Mouse (Mus musculus) left cerebral cortex, adult 2 months (tissue): ENCODE measurements at regions not wholly inside any gene's neighbourhood (a gene's known extent, or its start where the extent isn't known, plus 50 kb on each side); places are given as distances from the start of the nearest gene placed in this dataset.

ENCODE experiments used
- DNase-seq, 2 experiments: peaks; one replicate each; pipeline ENCODE4 v3.0.0; 2021 to 2022; ENCODE audit warnings: low spot score in 2 of 2, mixed read lengths in 1 of 2; ENCODE audit errors: extremely low spot score in 1 of 2
- H3K27ac ChIP-seq: fragments of 200-600 bp; 2 replicates; pipeline ENCODE4 v1.8.1; 2022
- H3K4me3 ChIP-seq: fragments of 200-600 bp; 2 replicates; pipeline ENCODE4 v1.8.1; 2022
- CTCF ChIP-seq: fragments of 200-600 bp; IDR thresholded peaks from 2 replicates; pipeline ENCODE4 v1.8.1; 2022; ENCODE audit warnings: antibody characterized with exemption, mild to moderate bottlenecking, moderate library complexity
- intact Hi-C: fragments of 180-260 bp; cut with DNase I; formaldehyde crosslinking; loops from one replicate; pipeline ENCODE4 v1.15.1; 2025

GRCm38 (mm10) chr9:52591188-52591587, 88.4 kb downstream of the AI593442 start:
- Histone ChIP-seq H3K4me3 (no peak overlapping the region), H3K27ac (no peak overlapping the region)
- TF ChIP-seq CTCF: no peak
- intact Hi-C loops: no loop called here
- no peak for DNase-seq

DNA sequence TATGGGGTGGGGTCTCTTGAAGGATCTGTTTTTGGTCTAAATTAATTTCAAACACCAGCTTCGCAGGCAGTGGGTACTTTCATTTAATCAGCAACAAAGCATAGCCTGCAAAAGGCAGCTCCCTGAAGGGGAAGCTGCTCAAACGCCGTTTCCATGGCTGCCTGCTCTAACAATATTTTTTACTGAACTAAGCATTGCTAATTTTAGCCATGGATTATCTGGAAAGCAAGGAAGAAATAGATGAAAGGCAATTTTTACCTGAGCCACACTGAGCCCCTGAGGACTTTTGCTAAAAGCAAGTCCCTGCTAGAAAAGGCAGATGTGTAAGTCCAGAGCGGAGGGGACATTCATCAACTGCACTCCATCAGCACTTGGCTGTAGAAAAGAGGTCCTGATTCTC, 105.5 kb downstream of the AI593442 start:
- Histone ChIP-seq H3K4me3 (peak overlapping the region; percentile 23), H3K27ac (peak overlapping the region; percentile 77)
- no peak for TF ChIP-seq CTCF
- intact Hi-C loops: no loop called here
- DNase-seq: peak; percentile 12 to 24

- no peak for TF ChIP-seq CTCF
- intact Hi-C loops: no loop called here
- no peak overlapping the region for H3K4me3 ChIP-seq
- H3K27ac ChIP-seq: no peak overlapping the region
- no peak for DNase-seq
Measured at GRCm38 (mm10) chr9:52551577-52552281, 127.9 kb downstream of the AI593442 start.

GRCm38 (mm10) chr9:52546071-52546470, 133.5 kb downstream of the AI593442 start:
- intact Hi-C loops: no loop called here
- TF ChIP-seq CTCF: no peak
- no peak for DNase-seq
- no peak overlapping the region for H3K27ac ChIP-seq
- H3K4me3 ChIP-seq: no peak overlapping the region

DNA sequence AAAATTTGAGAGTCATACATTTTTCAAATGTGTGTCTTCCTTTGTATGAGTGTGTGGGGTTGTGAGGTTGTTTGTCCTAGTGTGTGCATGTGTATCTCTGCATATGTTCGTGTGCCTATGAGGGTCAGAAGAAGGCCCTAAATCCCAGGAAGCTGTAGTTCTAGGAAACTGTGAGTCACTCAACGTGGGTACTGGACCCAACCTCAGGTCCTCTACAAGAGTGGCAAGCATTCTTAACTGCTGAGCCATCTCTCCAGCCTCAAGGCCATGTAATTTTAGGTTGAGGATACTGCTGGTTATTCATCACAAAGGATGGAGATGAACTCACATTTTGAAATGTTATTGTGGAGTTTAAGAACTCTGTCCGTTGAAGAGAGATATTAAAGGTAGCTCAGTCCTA, 140.5 kb downstream of the AI593442 start:
- intact Hi-C loops: no loop called here
- Histone ChIP-seq H3K27ac (no peak overlapping the region), H3K4me3 (no peak overlapping the region)
- no peak for TF ChIP-seq CTCF
- no peak for DNase-seq

DNA sequence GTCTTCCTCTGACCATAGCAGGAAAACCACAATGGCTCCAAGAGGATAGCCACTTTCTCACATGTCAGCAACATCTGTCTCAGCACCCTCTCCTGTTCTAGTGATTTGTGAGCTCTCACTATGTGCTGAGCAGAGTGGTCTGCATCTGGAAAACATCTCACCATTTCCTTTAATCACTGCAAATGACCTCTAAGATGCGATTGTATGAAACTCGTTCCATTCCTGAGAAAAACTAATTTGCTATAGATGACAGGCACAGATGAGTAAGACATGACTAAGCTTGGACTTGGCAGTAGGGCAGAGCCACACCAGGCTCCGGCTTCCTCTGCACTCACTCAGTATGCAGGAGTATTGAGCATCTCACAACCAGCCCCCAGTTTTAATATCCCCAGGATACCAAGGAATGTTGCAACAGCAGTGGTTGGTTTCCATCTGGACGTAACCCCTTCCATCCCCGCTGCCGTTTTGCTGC, 150.1 kb downstream of the AI593442 start:
- no peak for DNase-seq
- TF ChIP-seq CTCF: no peak
- Histone ChIP-seq H3K27ac (no peak overlapping the region), H3K4me3 (no peak overlapping the region)
- intact Hi-C loops: no loop called here

GRCm38 (mm10) chr9:52500487-52500886, 179.1 kb downstream of the AI593442 start:
- no peak for DNase-seq
- TF ChIP-seq CTCF: no peak
- no peak overlapping the region for H3K27ac ChIP-seq
- no peak overlapping the region for H3K4me3 ChIP-seq
- intact Hi-C loops: no loop called here

DNA sequence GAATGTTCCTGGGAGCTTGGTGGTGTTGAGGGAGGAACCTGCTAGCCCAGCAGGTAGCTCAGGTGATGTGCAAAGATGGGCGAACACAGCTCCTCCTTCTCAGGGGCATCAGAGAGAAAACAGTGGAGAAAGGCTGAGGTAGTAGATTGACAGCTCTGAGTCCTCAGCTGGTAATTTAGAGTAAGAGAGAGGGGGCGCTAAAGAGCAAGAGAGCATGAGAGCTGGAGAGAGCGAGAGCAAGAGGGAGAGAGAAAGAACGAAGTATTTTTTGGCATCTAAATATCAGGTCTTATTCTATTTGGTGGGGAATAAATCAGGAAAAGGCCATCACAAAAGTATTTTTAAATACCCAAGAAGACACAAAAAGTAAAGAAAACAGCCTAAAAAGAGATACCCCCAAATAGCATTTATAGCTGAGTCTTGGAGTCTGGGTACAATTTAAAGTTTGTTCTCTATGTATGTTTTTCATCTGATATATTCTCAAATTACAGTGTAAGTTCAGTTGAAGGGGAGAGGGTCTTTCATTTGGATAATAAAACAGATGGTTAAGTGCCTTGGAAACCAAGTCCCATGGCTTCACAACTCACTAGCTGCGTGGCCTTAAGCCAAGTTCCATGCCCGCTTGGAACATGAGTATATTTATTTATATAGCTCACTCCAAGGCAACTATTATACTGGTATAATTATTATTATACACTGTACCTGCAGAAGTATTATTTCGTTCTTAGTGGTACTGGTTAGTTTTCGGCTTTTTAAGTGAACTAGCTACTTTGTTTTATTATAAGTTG, 183.9 kb downstream of the AI593442 start:
- no peak for DNase-seq
- Histone ChIP-seq H3K4me3 (no peak overlapping the region), H3K27ac (no peak overlapping the region)
- peak; percentile 38 for TF ChIP-seq CTCF
- intact Hi-C loops: no loop called here

GRCm38 (mm10) chr9:52492947-52493505, 186.6 kb downstream of the AI593442 start:
- H3K27ac ChIP-seq: no peak overlapping the region
- intact Hi-C loops: no loop called here
- DNase-seq: no peak
- no peak overlapping the region for H3K4me3 ChIP-seq
- no peak for TF ChIP-seq CTCF

DNA sequence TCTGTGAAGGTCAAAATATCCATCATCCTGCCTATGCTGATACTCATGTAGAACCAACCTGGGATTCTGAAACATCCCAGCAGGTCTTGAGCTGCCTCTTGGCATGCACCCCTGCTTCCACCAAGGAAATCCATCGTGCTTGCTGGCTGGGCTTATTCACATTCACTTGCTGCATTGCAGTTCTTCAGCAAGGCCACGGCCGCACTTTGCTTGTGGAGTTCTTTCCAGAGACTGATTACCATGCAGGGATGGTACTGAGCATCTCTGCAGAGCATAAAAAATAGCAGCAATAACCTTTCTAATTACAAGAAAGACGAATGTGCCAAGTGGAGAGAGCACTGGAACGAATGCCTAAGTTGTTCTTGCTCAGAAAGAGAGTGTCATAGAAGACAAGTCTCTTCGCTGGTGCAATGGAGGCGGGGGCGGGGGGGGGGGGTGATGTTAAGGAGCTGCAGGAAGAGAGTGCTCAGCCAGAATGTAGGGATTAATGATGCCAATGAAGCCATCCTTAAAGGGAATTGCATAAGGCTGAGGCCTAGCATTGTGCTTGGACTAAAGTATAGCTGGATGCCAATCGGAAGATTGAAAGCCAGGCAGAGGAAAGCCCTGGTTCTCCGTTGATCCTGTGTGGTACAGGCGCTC, 205.9 kb downstream of the AI593442 start:
- intact Hi-C loops: no loop called here
- TF ChIP-seq CTCF: no peak
- DNase-seq: no peak
- H3K27ac ChIP-seq: no peak overlapping the region
- H3K4me3 ChIP-seq: no peak overlapping the region

- peak; percentile 14 to 40 for DNase-seq
- Histone ChIP-seq H3K4me3 (no peak overlapping the region), H3K27ac (no peak overlapping the region)
- no peak for TF ChIP-seq CTCF
- intact Hi-C loops: no loop called here
Measured at GRCm38 (mm10) chr9:52472859-52473258, 206.7 kb downstream of the AI593442 start.

DNA sequence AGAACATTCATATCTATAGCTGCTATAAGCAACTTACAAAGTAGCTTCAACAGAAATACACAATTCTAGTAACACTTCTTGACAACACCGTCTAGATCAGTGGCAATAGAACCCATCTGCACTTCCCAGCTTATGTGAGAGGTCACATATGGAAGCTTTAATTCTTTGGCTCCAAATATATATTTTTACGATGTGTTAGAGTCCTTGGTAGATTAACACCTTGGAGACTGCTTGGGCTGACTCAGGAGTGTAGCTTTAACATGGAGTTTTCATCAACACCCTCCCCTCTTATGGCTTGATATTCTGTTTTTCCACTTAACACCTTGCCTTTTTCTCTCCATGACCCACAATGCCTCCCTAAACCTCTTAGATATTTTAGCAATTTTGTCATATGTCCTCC, 221.1 kb downstream of the AI593442 start:
- intact Hi-C loops: no loop called here
- TF ChIP-seq CTCF: no peak
- Histone ChIP-seq H3K27ac (no peak overlapping the region), H3K4me3 (no peak overlapping the region)
- DNase-seq: no peak
